Mouse (Mus musculus) neural tube, embryonic 13.5 days (tissue): ENCODE data around the gene Ccdc124. TPM values are rescaled to one million over a fixed set of nuclear protein-coding genes. Genes with fewer than 3 reads are reported as not detected.

ENCODE experiments used
- ATAC-seq: fragments of 200-750 bp; cut with Nextera tagmentation; 2 replicates; pipeline ENCODE4 v1.8.0; 2017; ENCODE audit warnings: low read depth, mild to moderate bottlenecking, moderate TSS enrichment, moderate library complexity
- H3K27ac ChIP-seq: fragments of 300-500 bp; sonication (generic); replicated peaks from 2 replicates; pipeline ENCODE4 v1.5.1; 2015; ENCODE audit warnings: moderate library complexity, mild to moderate bottlenecking, inconsistent platforms
- H3K27me3 ChIP-seq: fragments of 300-500 bp; sonication (generic); 2 replicates; pipeline ENCODE4 v1.6.1; 2015; ENCODE audit warnings: mild to moderate bottlenecking, inconsistent platforms
- H3K36me3 ChIP-seq: fragments of 300-500 bp; sonication (generic); 2 replicates; pipeline ENCODE4 v1.6.1; 2015; ENCODE audit warnings: mild to moderate bottlenecking, inconsistent platforms
- H3K4me1 ChIP-seq: fragments of 300-500 bp; sonication (generic); replicated peaks from 2 replicates; pipeline ENCODE4 v1.6.1; 2015; ENCODE audit warnings: inconsistent platforms
- H3K4me2 ChIP-seq: fragments of 300-500 bp; sonication (generic); 2 replicates; pipeline ENCODE4 v1.6.1; 2015; ENCODE audit warnings: inconsistent platforms, mild to moderate bottlenecking, moderate library complexity
- H3K4me3 ChIP-seq: fragments of 300-500 bp; sonication (generic); 2 replicates; pipeline ENCODE4 v1.5.1; 2015; ENCODE audit warnings: mild to moderate bottlenecking, inconsistent platforms
- H3K9ac ChIP-seq: fragments of 300-500 bp; sonication (generic); 2 replicates; pipeline ENCODE4 v1.6.1; 2015; ENCODE audit warnings: moderate library complexity, mild to moderate bottlenecking, inconsistent platforms
- H3K9me3 ChIP-seq: fragments of 300-500 bp; sonication (generic); 2 replicates; pipeline ENCODE4 v1.6.1; 2016; ENCODE audit warnings: inconsistent platforms
- WGBS: fragments of 180-500 bp; shearing (Covaris S2); methylation state at CpG from one replicate; pipeline ENCODE4 v1.1.7; 2015; 5-methylcytosine and 5-hydroxymethylcytosine counted together
- polyA plus RNA-seq: library from polyadenylated mRNA; unstranded; fragments of >200 nt; fragmentation: Nextera tagmentation; extraction: Ambion mirVana; gene quantifications from 2 replicates; pipeline ENCODE4 v1.2.1, GENCODE M21; 2015

Ccdc124 gene
- 148 and 156 TPM in 2 replicates for polyA plus RNA-seq

- WGBS, result under 1% methylated on average over 46 of the region's 46 CpGs
- Histone ChIP-seq H3K4me2 (peak within 1 kb of the TSS; percentile 95), H3K4me3 (peak within 1 kb of the TSS; percentile 81), H3K4me1 (peaks cover 31% of the 10 kb centered on the region), H3K9me3 (no peaks in the 10 kb centered on the region), H3K27me3 (no peaks in the 10 kb centered on the region), H3K27ac (peak within 1 kb of the TSS; percentile 90), H3K36me3 (no peaks in the 10 kb centered on the region), H3K9ac (peak within 1 kb of the TSS; percentile 82)
- peak; percentile 88 for ATAC-seq
These were observed at the start of gene Ccdc124 for GRCm38 (mm10) chr8:70873364-70873985. Gene Ccdc124 (minus strand): TSS chr8:70873935.

GRCm38 (mm10) chr8:70920049-70920922 is 46.6 kb upstream of the Ccdc124 start:
- no peaks in the 10 kb centered on the region for H3K27me3 ChIP-seq
- H3K4me1 ChIP-seq, result no peaks in the 10 kb centered on the region
- H3K36me3 ChIP-seq, result peaks cover 70% of the 10 kb centered on the region
- no peak overlapping the region for H3K9ac ChIP-seq
- H3K9me3 ChIP-seq, result no peaks in the 10 kb centered on the region
- H3K4me2 ChIP-seq, result no peak overlapping the region
- WGBS, result 95% methylated on average over 9 of the region's 9 CpGs
- H3K27ac ChIP-seq, result no peak overlapping the region
- H3K4me3 ChIP-seq, result no peak overlapping the region
- no peak for ATAC-seq

GRCm38 (mm10) chr8:70914704-70915103 is 41.0 kb upstream of the Ccdc124 start:
- WGBS, result 93% methylated on average over 17 of the region's 17 CpGs
- Histone ChIP-seq H3K36me3 (peaks cover 91% of the 10 kb centered on the region), H3K9ac (peak overlapping the region; percentile 17; the same call in 1 of the 2 replicates)

GRCm38 (mm10) chr8:70913523-70913922 is 39.8 kb upstream of the Ccdc124 start:
- 96% methylated on average over 26 of the region's 26 CpGs for WGBS

More at GRCm38 (mm10) chr8:70914704-70915103, 41.0 kb upstream of the Ccdc124 start:
- Histone ChIP-seq H3K4me2 (no peak overlapping the region), H3K27me3 (no peaks in the 10 kb centered on the region), H3K9me3 (no peaks in the 10 kb centered on the region), H3K4me3 (no peak overlapping the region), H3K4me1 (no peaks in the 10 kb centered on the region), H3K27ac (no peak overlapping the region)
- ATAC-seq, result no peak

GRCm38 (mm10) chr8:70912955-70913354 is 39.2 kb upstream of the Ccdc124 start:
- Histone ChIP-seq H3K9ac (no peak overlapping the region), H3K4me3 (no peak overlapping the region), H3K4me1 (no peaks in the 10 kb centered on the region), H3K27me3 (no peaks in the 10 kb centered on the region), H3K4me2 (no peak overlapping the region), H3K27ac (no peak overlapping the region), H3K9me3 (no peaks in the 10 kb centered on the region), H3K36me3 (peaks cover 79% of the 10 kb centered on the region)
- 93% methylated on average over 30 of the region's 30 CpGs for WGBS
- no peak for ATAC-seq

More at GRCm38 (mm10) chr8:70913523-70913922, 39.8 kb upstream of the Ccdc124 start:
- Histone ChIP-seq H3K36me3 (peaks cover 84% of the 10 kb centered on the region), H3K27ac (no peak overlapping the region), H3K4me3 (no peak overlapping the region), H3K9me3 (no peaks in the 10 kb centered on the region), H3K9ac (no peak overlapping the region), H3K27me3 (no peaks in the 10 kb centered on the region), H3K4me2 (no peak overlapping the region), H3K4me1 (no peaks in the 10 kb centered on the region)
- no peak for ATAC-seq

GRCm38 (mm10) chr8:70911596-70911995 is 37.9 kb upstream of the Ccdc124 start:
- peaks cover 65% of the 10 kb centered on the region for H3K36me3 ChIP-seq
- H3K27me3 ChIP-seq, result no peaks in the 10 kb centered on the region
- ATAC-seq, result no peak
- H3K27ac ChIP-seq, result no peak overlapping the region
- 80% methylated on average over 5 of the region's 5 CpGs for WGBS
- H3K9me3 ChIP-seq, result no peaks in the 10 kb centered on the region
- peaks cover 11% of the 10 kb centered on the region for H3K4me1 ChIP-seq
- no peak overlapping the region for H3K9ac ChIP-seq
- no peak overlapping the region for H3K4me3 ChIP-seq
- H3K4me2 ChIP-seq, result no peak overlapping the region

GRCm38 (mm10) chr8:70907518-70907917 is 33.8 kb upstream of the Ccdc124 start:
- Histone ChIP-seq H3K9me3 (no peaks in the 10 kb centered on the region), H3K27me3 (peaks cover 19% of the 10 kb centered on the region), H3K36me3 (peaks cover 24% of the 10 kb centered on the region), H3K4me3 (peak overlapping the region; percentile 86; the same call in 1 of the 2 replicates), H3K9ac (no peak overlapping the region), H3K4me2 (no peak overlapping the region), H3K4me1 (peaks cover 21% of the 10 kb centered on the region), H3K27ac (no peak overlapping the region)
- WGBS, result 100% methylated on average over 2 of the region's 2 CpGs
- ATAC-seq, result no peak

- peaks cover 21% of the 10 kb centered on the region for H3K4me1 ChIP-seq
These were observed 32.3 kb upstream of the Ccdc124 start, which contains the start of gene Map1s for GRCm38 (mm10) chr8:70905831-70906736. Gene Map1s (plus strand): TSS chr8:70905932.

GRCm38 (mm10) chr8:70905463-70905830 is 31.7 kb upstream of the Ccdc124 start:
- peak; percentile 37 for ATAC-seq
- 22% methylated on average over 8 of the region's 8 CpGs for WGBS
- peak overlapping the region; percentile 93 for H3K27ac ChIP-seq
- peaks cover 33% of the 10 kb centered on the region for H3K27me3 ChIP-seq
- peak overlapping the region; percentile 86 for H3K4me3 ChIP-seq
- H3K4me1 ChIP-seq, result peaks cover 21% of the 10 kb centered on the region
- no peaks in the 10 kb centered on the region for H3K9me3 ChIP-seq
- peak overlapping the region; percentile 93 for H3K9ac ChIP-seq
- peaks cover 4% of the 10 kb centered on the region; the same call in 1 of the 2 replicates for H3K36me3 ChIP-seq
- H3K4me2 ChIP-seq, result peak overlapping the region; percentile 91

More at GRCm38 (mm10) chr8:70905831-70906736, 32.3 kb upstream of the Ccdc124 start, which contains the start of gene Map1s:
- Histone ChIP-seq H3K36me3 (peaks cover 11% of the 10 kb centered on the region), H3K27me3 (peaks cover 30% of the 10 kb centered on the region), H3K9me3 (no peaks in the 10 kb centered on the region), H3K4me3 (peak within 1 kb of the TSS; percentile 86), H3K9ac (peak within 1 kb of the TSS; percentile 93), H3K27ac (peak within 1 kb of the TSS; percentile 93), H3K4me2 (peak within 1 kb of the TSS; percentile 91)
- peak; percentile 95 for ATAC-seq
- WGBS, result under 1% methylated on average over 79 of the region's 86 CpGs

- Histone ChIP-seq H3K9ac (no peak overlapping the region), H3K9me3 (no peaks in the 10 kb centered on the region), H3K4me2 (no peak overlapping the region), H3K27ac (no peak overlapping the region), H3K4me3 (no peak overlapping the region), H3K27me3 (peaks cover 35% of the 10 kb centered on the region), H3K4me1 (peaks cover 21% of the 10 kb centered on the region), H3K36me3 (peaks cover 2% of the 10 kb centered on the region; the same call in 1 of the 2 replicates)
- 71% methylated on average over 4 of the region's 4 CpGs for WGBS
- no peak for ATAC-seq
These were observed 30.8 kb upstream of the Ccdc124 start for GRCm38 (mm10) chr8:70904532-70904931.

- ATAC-seq, result no peak
These were observed 29.8 kb upstream of the Ccdc124 start for GRCm38 (mm10) chr8:70903582-70903981.

More at GRCm38 (mm10) chr8:70903582-70903981, 29.8 kb upstream of the Ccdc124 start:
- Histone ChIP-seq H3K27ac (no peak overlapping the region), H3K4me1 (peaks cover 23% of the 10 kb centered on the region), H3K27me3 (peaks cover 35% of the 10 kb centered on the region), H3K36me3 (no peaks in the 10 kb centered on the region), H3K4me2 (no peak overlapping the region), H3K9ac (no peak overlapping the region), H3K4me3 (no peak overlapping the region), H3K9me3 (no peaks in the 10 kb centered on the region)
